Mouse (Mus musculus) liver, postnatal 0 days (tissue): ENCODE measurements around the gene Hpcal1. TPM values are rescaled to one million over a fixed set of nuclear protein-coding genes. Genes with fewer than 3 reads are reported as not detected.

Experiments used
- ATAC-seq: fragments of 200-750 bp; cut with Nextera tagmentation; 2 replicates; pipeline ENCODE4 v1.8.0; 2017; ENCODE audit warnings: mild to moderate bottlenecking, moderate library complexity
- DNase-seq: peaks from one replicate; pipeline ENCODE4 v3.0.0-alpha.2; 2016
- H3K27ac ChIP-seq: fragments of 300-500 bp; sonication (generic); 2 replicates; pipeline ENCODE4 v1.5.1; 2014; ENCODE audit warnings: antibody characterized with exemption, moderate library complexity, mild to moderate bottlenecking, low read depth
- H3K27me3 ChIP-seq: fragments of 300-500 bp; sonication (generic); 2 replicates; pipeline ENCODE4 v1.6.1; 2014; ENCODE audit warnings: low read length, control low read depth, mixed read lengths; ENCODE audit not compliant: insufficient read depth
- H3K36me3 ChIP-seq: fragments of 300-500 bp; sonication (generic); replicated peaks from 2 replicates; pipeline ENCODE4 v1.6.1; 2014; ENCODE audit warnings: mild to moderate bottlenecking, control low read depth, low read length, moderate library complexity, mixed read lengths; ENCODE audit not compliant: insufficient read depth
- H3K4me1 ChIP-seq: fragments of 300-500 bp; sonication (generic); 2 replicates; pipeline ENCODE4 v1.6.1; 2014; ENCODE audit warnings: antibody characterized with exemption, mild to moderate bottlenecking, control low read depth; ENCODE audit not compliant: insufficient read depth
- H3K4me2 ChIP-seq: fragments of 300-500 bp; sonication (generic); 2 replicates; pipeline ENCODE4 v1.6.1; 2014; ENCODE audit warnings: low read depth, mild to moderate bottlenecking, low read length, moderate library complexity, mixed read lengths
- H3K4me3 ChIP-seq: fragments of 300-500 bp; sonication (generic); 2 replicates; pipeline ENCODE4 v1.5.1; 2014; ENCODE audit warnings: low read depth, low read length
- H3K9ac ChIP-seq: fragments of 300-500 bp; sonication (generic); replicated peaks from 2 replicates; pipeline ENCODE4 v1.6.1; 2014; ENCODE audit warnings: mild to moderate bottlenecking, moderate library complexity
- H3K9me3 ChIP-seq: fragments of 300-500 bp; sonication (generic); 2 replicates; pipeline ENCODE4 v1.6.1; 2016; ENCODE audit warnings: mild to moderate bottlenecking, control low read depth, low read length, mixed read lengths
- CTCF ChIP-seq: sonication (generic); IDR thresholded peaks from 2 replicates; pipeline ENCODE4 v1.5.1; 2016; ENCODE audit warnings: antibody characterized with exemption, low read depth
- EP300 ChIP-seq: IDR thresholded peaks from 2 replicates; pipeline ENCODE4 v1.6.1; 2016; ENCODE audit warnings: antibody characterized with exemption, low read depth, mild to moderate bottlenecking
- WGBS: fragments of 180-500 bp; shearing (Covaris S2); extraction: QIAGEN DNeasy Blood & Tissue Kit; methylation state at CpG from one replicate; pipeline ENCODE4 v1.1.7; 2014; ENCODE audit not compliant: insufficient replicate concordance; 5-methylcytosine and 5-hydroxymethylcytosine counted together
- polyA plus RNA-seq: library from polyadenylated mRNA; unstranded; fragments of >200 nt; fragmentation: Nextera tagmentation; extraction: Ambion mirVana; gene quantifications from 2 replicates; pipeline ENCODE4 v1.2.1, GENCODE M21; 2015

The Hpcal1 gene
- polyA plus RNA-seq, 1 experiment from 2014 or later: 20.8 TPM

- DNase-seq (peak; percentile 37), ATAC-seq (no peak)
- Histone ChIP-seq H3K9me3 (no peaks in the 10 kb centered on the region), H3K27ac (peak overlapping the region; percentile 73), H3K4me2 (peak overlapping the region; percentile 79), H3K9ac (peak overlapping the region; percentile 77), H3K27me3 (no peaks in the 10 kb centered on the region), H3K4me3 (peak overlapping the region; percentile 81), H3K36me3 (no peaks in the 10 kb centered on the region), H3K4me1 (peaks cover 32% of the 10 kb centered on the region)
- WGBS: under 1% methylated on average over 26 of the region's 30 CpGs
- TF ChIP-seq CTCF (no peak), EP300 (no peak)
These were observed 742 bp downstream of the Hpcal1 start for GRCm38 (mm10) chr12:17691320-17691876.

- ATAC-seq (no peak), DNase-seq (peak; percentile 39)
- Histone ChIP-seq H3K9me3 (no peaks in the 10 kb centered on the region), H3K27ac (peak overlapping the region; percentile 62), H3K36me3 (no peaks in the 10 kb centered on the region), H3K27me3 (no peaks in the 10 kb centered on the region), H3K4me1 (peaks cover 32% of the 10 kb centered on the region), H3K4me3 (peak overlapping the region; percentile 81), H3K9ac (peak overlapping the region; percentile 77), H3K4me2 (peak overlapping the region; percentile 79)
- TF ChIP-seq CTCF: no peak
- TF ChIP-seq EP300: no peak
- under 1% methylated on average over 23 of the region's 23 CpGs for WGBS
These were observed 1.2 kb downstream of the Hpcal1 start for GRCm38 (mm10) chr12:17691891-17692321.

DNA sequence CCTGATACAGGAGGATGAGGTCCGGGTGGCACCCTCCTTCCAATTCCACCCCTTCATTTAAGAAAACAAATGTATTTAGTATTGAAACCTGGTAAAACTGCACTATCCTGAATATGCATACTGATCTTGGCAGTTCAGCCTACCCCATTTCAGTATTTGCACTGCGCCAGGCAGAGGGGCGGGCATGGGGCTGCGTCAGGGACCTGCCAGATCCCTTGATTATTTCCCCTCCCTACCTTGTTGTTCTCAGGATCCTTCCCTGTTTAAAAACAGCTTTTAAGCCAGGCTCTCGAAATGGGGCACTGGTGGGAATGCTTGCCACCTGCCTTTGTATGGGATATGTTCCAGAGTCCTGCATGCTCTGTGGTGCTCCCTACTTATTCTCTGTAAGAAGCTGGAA, 1.7 kb downstream of the Hpcal1 start:
- no peaks in the 10 kb centered on the region for H3K9me3 ChIP-seq
- no peak for ATAC-seq

DNA sequence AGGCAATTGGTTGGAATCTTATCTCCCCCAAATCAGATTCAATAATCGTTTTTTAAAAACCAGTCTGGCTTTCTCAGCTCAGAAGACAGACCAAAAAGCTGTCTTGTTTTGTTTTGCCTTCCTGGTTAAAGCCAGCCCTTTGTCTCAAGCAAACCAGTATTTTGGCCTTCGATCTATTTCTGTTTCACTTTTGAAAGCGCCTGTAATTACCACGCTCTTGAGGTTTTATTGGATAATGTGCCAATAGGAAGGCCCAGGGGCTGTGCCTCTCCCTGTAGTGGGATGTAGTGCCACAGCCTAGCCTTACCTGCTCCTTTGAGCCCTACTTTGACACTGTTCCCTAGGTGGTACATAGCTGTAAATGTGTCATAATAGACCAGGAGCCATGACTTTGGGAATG, 2.3 kb downstream of the Hpcal1 start:
- TF ChIP-seq CTCF: no peak
- TF ChIP-seq EP300: no peak
- Histone ChIP-seq H3K4me1 (peaks cover 32% of the 10 kb centered on the region), H3K9me3 (no peaks in the 10 kb centered on the region), H3K4me2 (peak overlapping the region; percentile 79), H3K9ac (no peak overlapping the region), H3K27me3 (no peaks in the 10 kb centered on the region), H3K36me3 (no peaks in the 10 kb centered on the region), H3K4me3 (peak overlapping the region; percentile 81; the same call in 1 of the 2 replicates), H3K27ac (no peak overlapping the region)
- DNase-seq (no peak), ATAC-seq (no peak)
- WGBS: 54% methylated on average over 4 of the region's 4 CpGs

More for the DNA sequence above, 1.7 kb downstream of the Hpcal1 start:
- no peak for DNase-seq
- no peaks in the 10 kb centered on the region for H3K36me3 ChIP-seq
- no peak for TF ChIP-seq EP300
- no peak for TF ChIP-seq CTCF
- peaks cover 32% of the 10 kb centered on the region for H3K4me1 ChIP-seq
- 57% methylated on average over 5 of the region's 5 CpGs for WGBS
- peak overlapping the region; percentile 18; the same call in 1 of the 2 replicates for H3K9ac ChIP-seq
- H3K4me3 ChIP-seq: peak overlapping the region; percentile 81
- peak overlapping the region; percentile 62; the same call in 1 of the 2 replicates for H3K27ac ChIP-seq
- peak overlapping the region; percentile 79 for H3K4me2 ChIP-seq
- H3K27me3 ChIP-seq: no peaks in the 10 kb centered on the region

- TF ChIP-seq CTCF: no peak
- no peak for TF ChIP-seq EP300
- Histone ChIP-seq H3K36me3 (no peaks in the 10 kb centered on the region), H3K4me3 (no peak overlapping the region), H3K9ac (no peak overlapping the region), H3K4me2 (no peak overlapping the region), H3K27ac (0 out of 2 replicates have a peak overlapping the region, but pooled peaks have one; percentile 11), H3K9me3 (no peaks in the 10 kb centered on the region), H3K27me3 (no peaks in the 10 kb centered on the region), H3K4me1 (peaks cover 45% of the 10 kb centered on the region)
- 41% methylated on average over 1 of the region's 1 CpGs for WGBS
- ATAC-seq: no peak
- DNase-seq: peak; percentile 71
These were observed 4.0 kb downstream of the Hpcal1 start for GRCm38 (mm10) chr12:17694589-17695115.

DNA sequence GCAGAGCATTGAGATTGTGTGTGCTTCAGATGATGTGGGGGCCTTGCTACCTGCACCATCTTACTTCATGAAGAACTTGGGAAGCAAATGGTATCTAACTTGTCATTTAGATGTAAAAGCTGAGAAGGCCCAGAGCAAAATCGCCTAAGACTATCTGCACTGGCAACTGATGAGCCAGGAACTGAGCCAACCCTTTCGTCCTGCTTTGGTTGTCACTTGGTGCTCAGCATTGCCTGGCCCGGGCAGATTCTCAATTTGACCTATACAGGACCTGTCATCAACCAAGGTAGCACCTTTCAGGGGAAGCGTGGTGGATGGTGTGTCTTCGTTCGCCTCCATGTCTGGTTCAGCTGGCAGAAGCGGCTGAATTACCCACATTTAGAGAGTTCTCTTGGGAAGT, 5.7 kb downstream of the Hpcal1 start:
- peaks cover 52% of the 10 kb centered on the region for H3K4me1 ChIP-seq
- no peak overlapping the region for H3K27ac ChIP-seq
- H3K9me3 ChIP-seq: no peaks in the 10 kb centered on the region
- TF ChIP-seq EP300 (no peak), CTCF (no peak)
- no peak for DNase-seq
- H3K36me3 ChIP-seq: no peaks in the 10 kb centered on the region
- no peak overlapping the region for H3K4me2 ChIP-seq
- no peak for ATAC-seq
- no peak overlapping the region for H3K9ac ChIP-seq
- H3K4me3 ChIP-seq: no peak overlapping the region
- WGBS: 78% methylated on average over 7 of the region's 7 CpGs
- no peaks in the 10 kb centered on the region for H3K27me3 ChIP-seq
